ENCODE assay signal across 20 mouse cellular contexts in the genomic region with DNA sequence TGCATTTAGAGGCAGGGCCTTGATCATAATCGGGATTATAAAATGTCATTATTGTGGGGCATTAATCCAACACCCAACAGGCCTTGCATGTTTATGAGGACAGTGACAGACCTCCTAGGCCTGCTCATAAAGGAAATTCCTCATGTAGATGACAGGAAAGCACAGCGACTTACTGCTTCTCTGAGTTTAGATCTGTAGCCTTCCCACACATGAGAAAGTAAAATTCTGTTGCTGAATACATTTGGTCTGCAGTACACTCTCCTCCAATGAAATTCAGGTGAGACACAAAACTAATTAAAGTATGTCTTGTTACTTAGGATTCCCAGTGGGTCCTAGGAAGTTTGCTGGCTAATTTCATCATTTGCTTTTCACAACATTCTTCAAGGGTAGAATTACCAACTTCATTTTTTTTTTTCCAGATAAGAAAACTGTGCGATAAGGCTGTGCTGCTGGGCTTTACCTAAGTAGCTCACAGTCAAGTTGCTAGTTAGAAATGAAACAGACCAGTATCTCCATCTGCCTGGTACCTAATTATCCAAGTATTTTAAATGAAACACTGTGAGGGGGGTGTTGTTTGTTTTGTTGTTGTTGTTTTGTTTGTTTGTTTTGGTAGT.
DNase-seq lines count a peak whose midpoint lies in the region; ATAC-seq and TF ChIP-seq lines count a peak whose summit lies in the region.
"Had no signal": no experiment of that assay in that cellular context is flagged by ENCODE, and none has a peak within 500 bp of the region (broad histone marks: within the 10 kb centered on the region; RNA-seq: fewer than 3 reads in every experiment).

No protein-coding gene starts in this region.

- peak overlapping the region; percentile 4; the same call in 1 of the 2 replicates for H3K27ac ChIP-seq in MEL (ENCODE audit: control insufficient read depth, low read depth, low read length)
- no peak overlapping the region for H3K27ac ChIP-seq in embryonic facial prominence, embryonic 10.5 days (replicated peaks)

- no peaks in the 10 kb centered on the region for H3K9me3 ChIP-seq in MEL (replicated peaks; ENCODE audit: insufficient read depth, low read length)
- H3K9me3 ChIP-seq in embryonic facial prominence, embryonic 10.5 days = no peaks in the 10 kb centered on the region
- H3K9me3 ChIP-seq: G1E had no signal

- TF ChIP-seq EP300 in MEL (IDR thresholded peaks at IDR 0.05; ENCODE audit: low read depth in 1 of 2, low read length in 2 of 2) = peak; percentile 17 to 20; a peak in 2 of 4 replicates

- no peaks in the 10 kb centered on the region; a peak in 1 of 4 replicates for H3K27me3 ChIP-seq in MEL (ENCODE audit: control insufficient read depth in 1 of 2, insufficient read depth in 2 of 2, low read length in 2 of 2)
- H3K27me3 ChIP-seq in embryonic facial prominence, embryonic 10.5 days (replicated peaks; ENCODE audit: low read depth, poor library complexity, severe bottlenecking) = no peaks in the 10 kb centered on the region
- H3K27me3 ChIP-seq: CH12.LX had no signal

- no peak for TF ChIP-seq POLR2A in MEL (IDR thresholded peaks at IDR 0.05; ENCODE audit: control insufficient read depth in 1 of 2, insufficient read depth in 1 of 2, low read depth in 1 of 2, low read length in 2 of 2, poor library complexity in 1 of 2)

- WGBS in embryonic facial prominence, embryonic 10.5 days = 86% methylated on average over 3 of the region's 3 CpGs

- H3K4me1 ChIP-seq in MEL (ENCODE audit: control insufficient read depth in 1 of 2, insufficient read depth in 2 of 2, low read length in 2 of 2) = peaks cover 3 to 11% of the 10 kb centered on the region in 2 experiments
- H3K4me1 ChIP-seq in embryonic facial prominence, embryonic 10.5 days = peaks cover 3% of the 10 kb centered on the region

- ATAC-seq in frontal cortex, adult (ENCODE audit: low TSS enrichment) = peak; percentile 91
- ATAC-seq: activated CD4-positive, CD25-positive, alpha-beta regulatory T cell, adult 4 months; CD4-positive, CD25-positive, alpha-beta regulatory T cell, adult 4 months; Patski had no signal

- no peak for TF ChIP-seq RAD21 in MEL (IDR thresholded peaks at IDR 0.05; ENCODE audit: low read depth, low read length)

- no peak overlapping the region for H3K4me3 ChIP-seq in MEL (ENCODE audit: control insufficient read depth in 1 of 2, insufficient read depth in 1 of 2, low read depth in 2 of 2, low read length in 2 of 2)
- H3K4me3 ChIP-seq in embryonic facial prominence, embryonic 10.5 days = no peak overlapping the region

- H3K79me2 ChIP-seq in MEL (ENCODE audit: control insufficient read depth, insufficient read depth, low read length, poor library complexity) = no peaks in the 10 kb centered on the region

- no peak for TF ChIP-seq CTCF in MEL (IDR thresholded peaks at IDR 0.05 in 2 of 3, conservative IDR thresholded peaks at IDR 0.05 in 1 of 3; ENCODE audit: control insufficient read depth in 1 of 3, insufficient read depth in 1 of 3, low read depth in 2 of 3, low read length in 3 of 3, poor library complexity in 1 of 3, severe bottlenecking in 1 of 3)

- no peak overlapping the region for H3K9ac ChIP-seq in MEL (ENCODE audit: control insufficient read depth, low read depth, low read length, poor library complexity, severe bottlenecking)

- no peak for DNase-seq in frontal cortex, postnatal 36 days (ENCODE audit: low spot score in 2 of 2)
- peak; percentile 19 for DNase-seq in MEL (ENCODE audit: low read depth, low spot score)
- DNase-seq in embryonic facial prominence, embryonic 10.5 days (ENCODE audit: low spot score) = no peak
- DNase-seq: adrenal gland, adult 2 months; adrenal gland, adult 8-10 months; adrenal gland, postnatal 10 days; adrenal gland, postnatal 14 days; adrenal gland, postnatal 25 days; adrenal gland, postnatal 36 days; B cell, adult 2 months; cerebellum, adult 11 months; cerebellum, adult 11-12 months; cerebellum, adult 18-20 months; cerebellum, adult 2 months had no signal

- H3K36me3 ChIP-seq in MEL (ENCODE audit: control insufficient read depth in 1 of 2, insufficient read depth in 2 of 2, low read length in 2 of 2) = peaks cover 0 to 18% of the 10 kb centered on the region in 2 experiments; a peak in 2 of 4 replicates
- no peaks in the 10 kb centered on the region for H3K36me3 ChIP-seq in embryonic facial prominence, embryonic 10.5 days (replicated peaks)
- H3K36me3 ChIP-seq: G1E had no signal

TF ChIP-seq in MEL, 35 proteins besides CTCF, POLR2A, EP300 and RAD21:
- TF ChIP-seq ZNF384 (IDR thresholded peaks at IDR 0.05; ENCODE audit: low read depth, low read length) (peak; percentile 86), ZMIZ1 (IDR thresholded peaks at IDR 0.05; ENCODE audit: low read depth, low read length) (no peak), JUND (IDR thresholded peaks at IDR 0.05; ENCODE audit: low read depth, low read length) (no peak), GATA1 (IDR thresholded peaks at IDR 0.05; ENCODE audit: low read depth, low read length) (peak; percentile 64), NELFE (IDR thresholded peaks at IDR 0.05; ENCODE audit: low read depth, low read length) (no peak), UBTF (IDR thresholded peaks at IDR 0.05; ENCODE audit: borderline replicate concordance, insufficient read depth, low read depth, low read length) (no peak)
